Mouse (Mus musculus) liver, adult (tissue): Measurements from ENCODE around the gene Npl.

ENCODE experiments used
- GATA4 ChIP-seq: IDR thresholded peaks from 2 replicates; pipeline ENCODE4 v1.6.1; 2014; ENCODE audit warnings: mild to moderate bottlenecking, low read length; ENCODE audit not compliant: insufficient replicate concordance

The Npl gene

DNA sequence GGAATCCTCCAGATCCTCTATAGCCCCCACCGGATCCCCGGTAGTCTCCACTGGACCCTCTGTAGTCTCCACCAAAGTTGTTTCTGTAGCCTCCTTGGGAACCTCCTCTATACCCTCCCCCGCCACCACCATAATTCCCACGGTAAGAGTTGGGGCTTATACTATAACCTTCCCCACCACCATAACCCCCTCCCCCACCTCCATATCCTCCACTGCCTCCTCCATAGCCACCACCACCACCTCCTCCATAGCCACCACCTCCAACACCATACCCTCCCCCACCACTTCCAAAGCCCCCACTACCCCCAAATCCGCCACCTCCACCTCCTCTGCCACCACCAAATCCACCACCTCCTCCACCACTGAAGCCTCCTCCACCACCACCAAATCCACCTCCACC, 93.7 kb downstream of the Npl start:
- TF ChIP-seq GATA4, result no peak

DNA sequence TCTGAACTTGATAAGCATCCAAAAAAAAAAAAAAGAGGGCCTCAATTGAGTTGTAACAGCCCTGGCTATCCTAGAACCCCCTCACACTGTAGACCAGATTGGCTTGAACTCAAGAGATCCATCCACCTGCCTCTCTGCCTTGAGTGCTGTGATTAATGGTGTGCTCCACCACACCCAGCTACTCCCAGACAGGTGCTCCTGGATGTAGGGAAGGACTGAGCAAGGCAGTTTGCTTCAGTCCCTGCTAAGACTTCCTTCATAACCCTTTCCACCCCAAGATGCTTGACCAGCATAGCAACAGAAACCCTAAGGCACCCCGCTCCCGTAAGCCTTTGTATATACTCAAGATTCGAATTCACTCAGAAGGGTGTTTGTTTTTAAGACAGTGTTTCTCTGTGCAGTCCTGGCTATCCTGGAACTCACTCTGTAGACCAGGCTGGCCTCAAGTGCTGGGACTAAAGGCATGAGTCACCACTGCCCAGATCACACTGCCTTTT, 96.7 kb downstream of the Npl start:
- no peak for TF ChIP-seq GATA4
